8 mouse cellular contexts compared by ENCODE assay signal in genomic region chr13:92425758-92426264, GRCm38 (mm10). TPM values are rescaled to one million over a fixed set of nuclear protein-coding genes. Genes with fewer than 3 reads are reported as not detected.
DNase-seq lines count a peak whose midpoint lies in the region; ATAC-seq and TF ChIP-seq lines count a peak whose summit lies in the region.

Gene Ankrd34b (plus strand): TSS chr13:92425896.

- TF ChIP-seq CTCF in ES-Bruce4 (IDR thresholded peaks at IDR 0.05; ENCODE audit: low read depth, low read length): no peak
- TF ChIP-seq CTCF in lung, adult 2 months (IDR thresholded peaks at IDR 0.05; ENCODE audit: insufficient read depth, low read length): no peak
- no peak for TF ChIP-seq CTCF in olfactory bulb, adult 2 months (IDR thresholded peaks at IDR 0.05; ENCODE audit: insufficient read depth, low read depth, low read length)

- no peak within 1 kb of the TSS for H3K27ac ChIP-seq in ES-Bruce4 (ENCODE audit: insufficient read depth, low read length)
- no peak within 1 kb of the TSS for H3K27ac ChIP-seq in embryonic facial prominence, embryonic 14.5 days (replicated peaks; ENCODE audit: low read depth, low read length)
- H3K27ac ChIP-seq in hindbrain, embryonic 11.5 days (ENCODE audit: low read depth, low read length): no peak within 1 kb of the TSS
- no peak within 1 kb of the TSS for H3K27ac ChIP-seq in olfactory bulb, adult 2 months (ENCODE audit: insufficient read depth, low read depth, low read length)

- peak; percentile 87 for ATAC-seq in embryonic facial prominence, embryonic 14.5 days (ENCODE audit: low read depth)
- peak; percentile 94 for ATAC-seq in hindbrain, embryonic 11.5 days (ENCODE audit: low FRiP score)

- peak within 1 kb of the TSS; percentile 74 for H3K4me3 ChIP-seq in ES-Bruce4 (ENCODE audit: low read depth, low read length)
- peak within 1 kb of the TSS; percentile 60 for H3K4me3 ChIP-seq in embryonic facial prominence, embryonic 14.5 days (ENCODE audit: low read depth, low read length)
- peak within 1 kb of the TSS; percentile 51 for H3K4me3 ChIP-seq in hindbrain, embryonic 11.5 days (ENCODE audit: low read depth, low read length)
- H3K4me3 ChIP-seq in lung, adult 2 months (replicated peaks; ENCODE audit: extremely low read depth, low read depth, low read length): peak within 1 kb of the TSS; percentile 28
- H3K4me3 ChIP-seq in olfactory bulb, adult 2 months (ENCODE audit: insufficient read depth, low read depth, low read length): peak within 1 kb of the TSS; percentile 72

- peak within 1 kb of the TSS; percentile 42 for H3K9ac ChIP-seq in ES-Bruce4 (ENCODE audit: low read depth, poor library complexity, severe bottlenecking)
- H3K9ac ChIP-seq in embryonic facial prominence, embryonic 14.5 days (ENCODE audit: low read depth, low read length): peak within 1 kb of the TSS; percentile 58
- H3K9ac ChIP-seq in hindbrain, embryonic 11.5 days (ENCODE audit: low read depth, low read length): peak within 1 kb of the TSS; percentile 47

- WGBS in embryonic facial prominence, embryonic 14.5 days: 2% methylated on average over 34 of the region's 54 CpGs
- 0% methylated on average over 42 of the region's 54 CpGs for WGBS in hindbrain, embryonic 11.5 days
- 1% methylated on average over 53 of the region's 54 CpGs for WGBS in lung, adult 2 months
- WGBS in olfactory bulb, adult 2 months: under 1% methylated on average over 54 of the region's 54 CpGs

- peak; percentile 63 to 76 for DNase-seq in adrenal gland, postnatal 36 days
- peak; percentile 45 for DNase-seq in embryonic facial prominence, embryonic 14.5 days (ENCODE audit: low spot score)
- peak; percentile 76 for DNase-seq in hindbrain, embryonic 11.5 days (ENCODE audit: low spot score)
- DNase-seq in layer of hippocampus, adult 9-11 months: peak; percentile 31
- DNase-seq in lung, adult 2 months: no peak
- no peak for DNase-seq in adipocyte (ENCODE audit: low spot score)

- H3K36me3 ChIP-seq in ES-Bruce4 (ENCODE audit: control insufficient read depth, insufficient read depth, low read length, poor library complexity, severe bottlenecking): no peaks in the 10 kb centered on the region
- no peaks in the 10 kb centered on the region for H3K36me3 ChIP-seq in embryonic facial prominence, embryonic 14.5 days (ENCODE audit: control insufficient read depth, insufficient read depth, low read length)
- H3K36me3 ChIP-seq in hindbrain, embryonic 11.5 days (ENCODE audit: control insufficient read depth, insufficient read depth, low read length): no peaks in the 10 kb centered on the region

- H3K4me2 ChIP-seq in embryonic facial prominence, embryonic 14.5 days (ENCODE audit: low read depth, low read length): peak within 1 kb of the TSS; percentile 99
- peak within 1 kb of the TSS; percentile 95 for H3K4me2 ChIP-seq in hindbrain, embryonic 11.5 days (replicated peaks; ENCODE audit: low read depth, low read length)

- no peak for TF ChIP-seq POLR2A in ES-Bruce4 (IDR thresholded peaks at IDR 0.05; ENCODE audit: insufficient read depth, low read length)
- TF ChIP-seq POLR2A in lung, adult 2 months (IDR thresholded peaks at IDR 0.05; ENCODE audit: borderline replicate concordance, extremely low read depth, low read depth, low read length): no peak
- peak; percentile 37; the same call in 1 of the 2 replicates for TF ChIP-seq POLR2A in olfactory bulb, adult 2 months (IDR thresholded peaks at IDR 0.05; ENCODE audit: insufficient read depth, low read depth, low read length)

- no peaks in the 10 kb centered on the region for H3K4me1 ChIP-seq in ES-Bruce4 (ENCODE audit: control insufficient read depth, insufficient read depth, low read length)
- peaks cover 3% of the 10 kb centered on the region; the same call in 1 of the 2 replicates for H3K4me1 ChIP-seq in embryonic facial prominence, embryonic 14.5 days (ENCODE audit: control insufficient read depth, insufficient read depth, low read length)
- H3K4me1 ChIP-seq in hindbrain, embryonic 11.5 days (replicated peaks; ENCODE audit: control insufficient read depth, insufficient read depth, low read length): no peaks in the 10 kb centered on the region
- H3K4me1 ChIP-seq in lung, adult 2 months (ENCODE audit: control insufficient read depth, insufficient read depth, low read length): no peaks in the 10 kb centered on the region; the same call in 1 of the 2 replicates
- H3K4me1 ChIP-seq in olfactory bulb, adult 2 months (ENCODE audit: control insufficient read depth, insufficient read depth, low read length): peaks cover 8% of the 10 kb centered on the region; the same call in 1 of the 2 replicates

- H3K27me3 ChIP-seq in ES-Bruce4 (ENCODE audit: control insufficient read depth, insufficient read depth, low read length, poor library complexity, severe bottlenecking): peaks cover 13% of the 10 kb centered on the region
- H3K27me3 ChIP-seq in embryonic facial prominence, embryonic 14.5 days (replicated peaks; ENCODE audit: control insufficient read depth, insufficient read depth, low read length): peaks cover 68% of the 10 kb centered on the region
- H3K27me3 ChIP-seq in hindbrain, embryonic 11.5 days (ENCODE audit: control insufficient read depth, insufficient read depth, low read length): peaks cover 40% of the 10 kb centered on the region

- H3K9me3 ChIP-seq in ES-Bruce4 (replicated peaks; ENCODE audit: control insufficient read depth, insufficient read depth, low read length, poor library complexity, severe bottlenecking): no peaks in the 10 kb centered on the region
- H3K9me3 ChIP-seq in embryonic facial prominence, embryonic 14.5 days (ENCODE audit: control insufficient read depth, low read length): no peaks in the 10 kb centered on the region
- no peaks in the 10 kb centered on the region for H3K9me3 ChIP-seq in hindbrain, embryonic 11.5 days (ENCODE audit: control insufficient read depth, low read length)

- no peak for TF ChIP-seq EP300 in ES-Bruce4 (IDR thresholded peaks at IDR 0.05; ENCODE audit: insufficient read depth, low read depth, low read length)

RNA-seq across cellular contexts. Expression of gene Ankrd34b, which starts in this region (rescaled TPM):
- 0.19 and 0.32 TPM in 2 replicates for polyA plus RNA-seq in ES-Bruce4 (2011; ENCODE audit: insufficient read depth, insufficient read length, low read depth, missing spikeins)
- total RNA-seq in adrenal gland, postnatal 36 days (2021): 1 to 10 TPM in 1 of 2 experiments, under 1 TPM in 1; 0.69 to 1.3 TPM
- polyA plus RNA-seq in embryonic facial prominence, embryonic 14.5 days (2014; fragmentation: Nextera tagmentation; extraction: Ambion mirVana): 0.09 and 0.14 TPM in 2 replicates
- 0.13 and 0.22 TPM in 2 replicates for polyA plus RNA-seq in hindbrain, embryonic 11.5 days (2014; fragmentation: Nextera tagmentation; extraction: Ambion mirVana)
- 0.02 TPM in 1 of 2 replicates, not detected in the other for polyA plus RNA-seq in lung, adult 2 months (2012; rRNA removed)
- not detected in 2 replicates for polyA plus RNA-seq in olfactory bulb, adult 2 months (2012; ENCODE audit: insufficient read depth, insufficient read length, low replicate concordance, missing spikeins)

Comparison
In these comparisons a context has a peak if more than half of its experiments do, and no peak if none do; other contexts are left out.
1. Peak in DNase-seq, ATAC-seq, H3K4me3 ChIP-seq, H3K9ac ChIP-seq and H3K4me2 ChIP-seq in embryonic facial prominence, embryonic 14.5 days; RNA of the gene not detected or under 1 TPM.
2. Peak in DNase-seq, ATAC-seq, H3K4me3 ChIP-seq, H3K9ac ChIP-seq and H3K4me2 ChIP-seq in hindbrain, embryonic 11.5 days; RNA of the gene not detected or under 1 TPM.
3. DNase-seq: peak in adrenal gland, postnatal 36 days (2 of 2) and layer of hippocampus, adult 9-11 months (single experiment); none in lung, adult 2 months (single experiment) and adipocyte (single experiment).
4. Peak in every context shown above with its lines, with median percentiles within 50 percentile points of each other: H3K4me3 ChIP-seq and H3K9ac ChIP-seq.